Mouse (Mus musculus) layer of hippocampus, postnatal 25 days (tissue): ENCODE results near the gene Kcnb1. TPM values are rescaled to one million over a fixed set of nuclear protein-coding genes. Genes with fewer than 3 reads are reported as not detected.

ENCODE experiments used
- total RNA-seq, 2 experiments: library from RNA; stranded (reverse); gene quantifications; 2 replicates each; pipeline ENCODE4 v1.2.3; 2021

Kcnb1 gene
- total RNA-seq, 2 experiments from 2014 or later: 86.5 to 103 TPM

Other genes starting within 250 kb of the Kcnb1 start
- gene Stau1, start 193.9 kb downstream of the Kcnb1 start, total RNA-seq: 10 to 100 TPM; 57.8 to 65.3 TPM
- gene Ddx27, start 175.0 kb downstream of the Kcnb1 start, total RNA-seq: 10 to 100 TPM; 26.8 to 32.6 TPM
- 10 to 100 TPM; 36.7 to 39.0 TPM for gene Znfx1, start 127.1 kb downstream of the Kcnb1 start, total RNA-seq
- gene Ptgis, start 50.4 kb upstream of the Kcnb1 start, total RNA-seq: 1 to 10 TPM; 1.1 TPM
- gene B4galt5, start 159.0 kb upstream of the Kcnb1 start, total RNA-seq: 10 to 100 TPM; 45.5 to 53.0 TPM
- 10 to 100 TPM; 25.9 to 35.7 TPM for gene Slc9a8, start 231.6 kb upstream of the Kcnb1 start, total RNA-seq